Mouse (Mus musculus): ENCODE data around the gene Spon1. TPM values are rescaled to one million over a fixed set of nuclear protein-coding genes. Genes with fewer than 3 reads are reported as not detected.

Spon1 gene
- polyA plus RNA-seq, 1 experiment from 2014 or later: 62.0 TPM

GRCm38 (mm10) chr7:113950888-113951287 is 185.1 kb downstream of the Spon1 start:
- Histone ChIP-seq H3K9me3 (no peaks in the 10 kb centered on the region), H3K4me3 (no peak overlapping the region), H3K27ac (no peak overlapping the region), H3K4me1 (no peaks in the 10 kb centered on the region), H3K27me3 (ENCODE audit: insufficient read depth, poor library complexity, severe bottlenecking) (no peaks in the 10 kb centered on the region), H3K36me3 (no peaks in the 10 kb centered on the region)
- WGBS: 84% methylated on average over 7 of the region's 7 CpGs
- no peak for DNase-seq (ENCODE audit: low spot score)

GRCm38 (mm10) chr7:113955431-113955830 is 189.6 kb downstream of the Spon1 start:
- Histone ChIP-seq H3K27me3 (ENCODE audit: insufficient read depth, poor library complexity, severe bottlenecking) (no peaks in the 10 kb centered on the region), H3K4me3 (no peak overlapping the region), H3K4me1 (0 out of 2 replicates have a peak, but pooled peaks cover 5% of the 10 kb centered on the region), H3K36me3 (peaks cover 14% of the 10 kb centered on the region; the same call in 1 of the 2 replicates), H3K9me3 (no peaks in the 10 kb centered on the region), H3K27ac (no peak overlapping the region)
- 90% methylated on average over 2 of the region's 2 CpGs for WGBS
- no peak for DNase-seq (ENCODE audit: low spot score)

GRCm38 (mm10) chr7:113960841-113961499 is 195.2 kb downstream of the Spon1 start:
- H3K36me3 ChIP-seq: peaks cover 14% of the 10 kb centered on the region; the same call in 1 of the 2 replicates
- H3K4me3 ChIP-seq: no peak overlapping the region
- peaks cover 20% of the 10 kb centered on the region for H3K4me1 ChIP-seq
- no peaks in the 10 kb centered on the region for H3K27me3 ChIP-seq (ENCODE audit: insufficient read depth, poor library complexity, severe bottlenecking)
- no peak overlapping the region for H3K27ac ChIP-seq
- WGBS: 77% methylated on average over 9 of the region's 9 CpGs
- no peaks in the 10 kb centered on the region for H3K9me3 ChIP-seq
- no peak for DNase-seq (ENCODE audit: low spot score)

- DNase-seq (ENCODE audit: low spot score): no peak
- Histone ChIP-seq H3K27ac (no peak overlapping the region), H3K27me3 (ENCODE audit: insufficient read depth, poor library complexity, severe bottlenecking) (no peaks in the 10 kb centered on the region), H3K36me3 (peaks cover 9% of the 10 kb centered on the region; the same call in 1 of the 2 replicates), H3K9me3 (no peaks in the 10 kb centered on the region), H3K4me1 (peaks cover 20% of the 10 kb centered on the region), H3K4me3 (no peak overlapping the region)
- WGBS: 82% methylated on average over 3 of the region's 3 CpGs
These were observed 195.7 kb downstream of the Spon1 start for GRCm38 (mm10) chr7:113961500-113961895.

GRCm38 (mm10) chr7:113962078-113962477 is 196.3 kb downstream of the Spon1 start:
- Histone ChIP-seq H3K27ac (no peak overlapping the region), H3K36me3 (peaks cover 4% of the 10 kb centered on the region; the same call in 1 of the 2 replicates), H3K9me3 (no peaks in the 10 kb centered on the region), H3K4me1 (peaks cover 20% of the 10 kb centered on the region), H3K4me3 (no peak overlapping the region), H3K27me3 (ENCODE audit: insufficient read depth, poor library complexity, severe bottlenecking) (no peaks in the 10 kb centered on the region)
- 69% methylated on average over 4 of the region's 4 CpGs for WGBS
- DNase-seq (ENCODE audit: low spot score): no peak

GRCm38 (mm10) chr7:113963766-113964165 is 198.0 kb downstream of the Spon1 start:
- H3K27ac ChIP-seq: no peak overlapping the region
- H3K36me3 ChIP-seq: no peaks in the 10 kb centered on the region
- H3K27me3 ChIP-seq (ENCODE audit: insufficient read depth, poor library complexity, severe bottlenecking): no peaks in the 10 kb centered on the region
- no peak overlapping the region for H3K4me3 ChIP-seq
- DNase-seq (ENCODE audit: low spot score): no peak
- H3K9me3 ChIP-seq: no peaks in the 10 kb centered on the region
- H3K4me1 ChIP-seq: peaks cover 20% of the 10 kb centered on the region
- 63% methylated on average over 4 of the region's 4 CpGs for WGBS

GRCm38 (mm10) chr7:113965625-113966024 is 199.8 kb downstream of the Spon1 start:
- peaks cover 14% of the 10 kb centered on the region for H3K4me1 ChIP-seq
- H3K27ac ChIP-seq: no peak overlapping the region
- 84% methylated on average over 8 of the region's 8 CpGs for WGBS
- no peak overlapping the region for H3K4me3 ChIP-seq
- no peaks in the 10 kb centered on the region for H3K9me3 ChIP-seq
- no peak for DNase-seq (ENCODE audit: low spot score)
- H3K36me3 ChIP-seq: 0 out of 2 replicates have a peak, but pooled peaks cover under 1% of the 10 kb centered on the region
- no peaks in the 10 kb centered on the region for H3K27me3 ChIP-seq (ENCODE audit: insufficient read depth, poor library complexity, severe bottlenecking)

GRCm38 (mm10) chr7:113969182-113969581 is 203.4 kb downstream of the Spon1 start:
- Histone ChIP-seq H3K27me3 (ENCODE audit: insufficient read depth, poor library complexity, severe bottlenecking) (no peaks in the 10 kb centered on the region), H3K27ac (no peak overlapping the region), H3K36me3 (peaks cover 13% of the 10 kb centered on the region), H3K4me3 (no peak overlapping the region), H3K4me1 (no peaks in the 10 kb centered on the region), H3K9me3 (no peaks in the 10 kb centered on the region)
- DNase-seq (ENCODE audit: low spot score): no peak

GRCm38 (mm10) chr7:113972536-113972935 is 206.7 kb downstream of the Spon1 start:
- no peaks in the 10 kb centered on the region for H3K27me3 ChIP-seq (ENCODE audit: insufficient read depth, poor library complexity, severe bottlenecking)
- no peak for DNase-seq (ENCODE audit: low spot score)
- H3K4me3 ChIP-seq: no peak overlapping the region
- peaks cover 13% of the 10 kb centered on the region for H3K36me3 ChIP-seq
- no peaks in the 10 kb centered on the region for H3K9me3 ChIP-seq
- no peak overlapping the region for H3K27ac ChIP-seq
- H3K4me1 ChIP-seq: no peaks in the 10 kb centered on the region
- 86% methylated on average over 4 of the region's 4 CpGs for WGBS

GRCm38 (mm10) chr7:113986406-113987134 is 220.8 kb downstream of the Spon1 start:
- Histone ChIP-seq H3K4me3 (no peak overlapping the region), H3K36me3 (peaks cover 5% of the 10 kb centered on the region; the same call in 1 of the 2 replicates), H3K9me3 (no peaks in the 10 kb centered on the region), H3K4me1 (no peaks in the 10 kb centered on the region), H3K27ac (no peak overlapping the region), H3K27me3 (ENCODE audit: insufficient read depth, poor library complexity, severe bottlenecking) (no peaks in the 10 kb centered on the region)
- no peak for DNase-seq (ENCODE audit: low spot score)
- 85% methylated on average over 10 of the region's 10 CpGs for WGBS

GRCm38 (mm10) chr7:113988156-113988555 is 222.4 kb downstream of the Spon1 start:
- Histone ChIP-seq H3K36me3 (peaks cover 5% of the 10 kb centered on the region; the same call in 1 of the 2 replicates), H3K4me1 (no peaks in the 10 kb centered on the region), H3K4me3 (no peak overlapping the region), H3K27ac (no peak overlapping the region), H3K27me3 (ENCODE audit: insufficient read depth, poor library complexity, severe bottlenecking) (no peaks in the 10 kb centered on the region), H3K9me3 (no peaks in the 10 kb centered on the region)
- no peak for DNase-seq (ENCODE audit: low spot score)

- Histone ChIP-seq H3K27me3 (ENCODE audit: insufficient read depth, poor library complexity, severe bottlenecking) (no peaks in the 10 kb centered on the region), H3K4me3 (no peak overlapping the region), H3K27ac (no peak overlapping the region), H3K9me3 (no peaks in the 10 kb centered on the region), H3K4me1 (0 out of 2 replicates have a peak, but pooled peaks cover 3% of the 10 kb centered on the region), H3K36me3 (no peaks in the 10 kb centered on the region)
- DNase-seq (ENCODE audit: low spot score): peak; percentile 70
- 69% methylated on average over 7 of the region's 7 CpGs for WGBS
These were observed 232.0 kb downstream of the Spon1 start for GRCm38 (mm10) chr7:113997675-113998354.

- Histone ChIP-seq H3K9me3 (no peaks in the 10 kb centered on the region), H3K27ac (no peak overlapping the region), H3K36me3 (0 out of 2 replicates have a peak, but pooled peaks cover 3% of the 10 kb centered on the region), H3K27me3 (ENCODE audit: insufficient read depth, poor library complexity, severe bottlenecking) (no peaks in the 10 kb centered on the region), H3K4me3 (no peak overlapping the region), H3K4me1 (peaks cover 20% of the 10 kb centered on the region)
- DNase-seq (ENCODE audit: low spot score): no peak
- WGBS: 28% methylated on average over 5 of the region's 5 CpGs
These were observed 238.4 kb downstream of the Spon1 start for GRCm38 (mm10) chr7:114004171-114004570.
